Mouse (Mus musculus): ENCODE measurements around the gene Vamp1. TPM values are rescaled to one million over a fixed set of nuclear protein-coding genes. Genes with fewer than 3 reads are reported as not detected.

The Vamp1 gene
- polyA plus RNA-seq, 1 experiment from 2014 or later: 1.3 TPM

- H3K9ac ChIP-seq (ENCODE audit: low read length): no peak overlapping the region
- DNase-seq (ENCODE audit: low spot score, missing footprints): no peak
- no peak overlapping the region for H3K27ac ChIP-seq (ENCODE audit: low read depth, low read length)
- no peaks in the 10 kb centered on the region for H3K27me3 ChIP-seq (ENCODE audit: control insufficient read depth, insufficient read depth, low read length)
- no peaks in the 10 kb centered on the region for H3K36me3 ChIP-seq (ENCODE audit: control insufficient read depth, insufficient read depth, low read length)
- no peaks in the 10 kb centered on the region for H3K9me3 ChIP-seq (ENCODE audit: control insufficient read depth, low read length)
- no peak for ATAC-seq (ENCODE audit: low FRiP score)
- H3K4me1 ChIP-seq (ENCODE audit: control insufficient read depth, insufficient read depth, low read length): peaks cover 9% of the 10 kb centered on the region
- WGBS: 62% methylated on average over 7 of the region's 7 CpGs
- no peak overlapping the region for H3K4me2 ChIP-seq
- H3K4me3 ChIP-seq (ENCODE audit: low read depth, low read length): no peak overlapping the region
Measured at GRCm38 (mm10) chr6:125233816-125234519, 18.6 kb downstream of the Vamp1 start.

DNA sequence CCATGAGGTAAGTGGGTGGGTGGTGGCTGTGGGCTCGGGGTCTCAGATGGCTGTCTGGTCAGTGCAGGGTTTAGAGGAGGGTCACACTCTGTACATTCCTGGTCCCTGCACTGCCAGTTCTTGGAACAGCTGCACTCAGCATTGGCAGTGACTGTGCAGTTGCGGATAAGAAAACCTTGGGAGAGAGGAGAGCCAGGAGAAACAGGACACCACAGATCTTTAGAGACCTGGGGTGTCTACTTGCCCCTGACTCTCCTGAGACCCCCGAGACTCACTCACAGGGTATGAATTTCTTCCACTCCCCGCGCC, 19.1 kb downstream of the Vamp1 start:
- WGBS: 85% methylated on average over 5 of the region's 5 CpGs
- DNase-seq (ENCODE audit: low spot score, missing footprints): no peak

GRCm38 (mm10) chr6:125236341-125236740, 21.0 kb downstream of the Vamp1 start:
- peak; percentile 19 for DNase-seq (ENCODE audit: low spot score, missing footprints)
- H3K36me3 ChIP-seq (ENCODE audit: control insufficient read depth, insufficient read depth, low read length): no peaks in the 10 kb centered on the region
- no peak overlapping the region for H3K27ac ChIP-seq (ENCODE audit: low read depth, low read length)
- no peaks in the 10 kb centered on the region for H3K27me3 ChIP-seq (ENCODE audit: control insufficient read depth, insufficient read depth, low read length)
- no peak overlapping the region for H3K4me3 ChIP-seq (ENCODE audit: low read depth, low read length)
- 73% methylated on average over 6 of the region's 6 CpGs for WGBS
- no peaks in the 10 kb centered on the region for H3K9me3 ChIP-seq (ENCODE audit: control insufficient read depth, low read length)
- H3K4me1 ChIP-seq (ENCODE audit: control insufficient read depth, insufficient read depth, low read length): peaks cover 6% of the 10 kb centered on the region
- ATAC-seq (ENCODE audit: low FRiP score): no peak
- no peak overlapping the region for H3K9ac ChIP-seq (ENCODE audit: low read length)
- H3K4me2 ChIP-seq: no peak overlapping the region

More for the DNA sequence above, 19.1 kb downstream of the Vamp1 start:
- no peak overlapping the region for H3K9ac ChIP-seq (ENCODE audit: low read length)
- H3K4me3 ChIP-seq (ENCODE audit: low read depth, low read length): no peak overlapping the region
- H3K4me2 ChIP-seq: no peak overlapping the region
- no peak overlapping the region for H3K27ac ChIP-seq (ENCODE audit: low read depth, low read length)
- peaks cover 9% of the 10 kb centered on the region for H3K4me1 ChIP-seq (ENCODE audit: control insufficient read depth, insufficient read depth, low read length)
- no peaks in the 10 kb centered on the region for H3K9me3 ChIP-seq (ENCODE audit: control insufficient read depth, low read length)
- no peaks in the 10 kb centered on the region for H3K36me3 ChIP-seq (ENCODE audit: control insufficient read depth, insufficient read depth, low read length)
- H3K27me3 ChIP-seq (ENCODE audit: control insufficient read depth, insufficient read depth, low read length): no peaks in the 10 kb centered on the region
- no peak for ATAC-seq (ENCODE audit: low FRiP score)

GRCm38 (mm10) chr6:125236782-125237181, 21.4 kb downstream of the Vamp1 start, which contains the start of gene Cd27:
Gene Cd27 (minus strand): TSS chr6:125237010.
- H3K4me3 ChIP-seq (ENCODE audit: low read depth, low read length): no peak within 1 kb of the TSS
- DNase-seq (ENCODE audit: low spot score, missing footprints) (peak; percentile 75), ATAC-seq (ENCODE audit: low FRiP score) (no peak)
- H3K27ac ChIP-seq (ENCODE audit: low read depth, low read length): no peak within 1 kb of the TSS
- H3K27me3 ChIP-seq (ENCODE audit: control insufficient read depth, insufficient read depth, low read length): no peaks in the 10 kb centered on the region
- no peaks in the 10 kb centered on the region for H3K36me3 ChIP-seq (ENCODE audit: control insufficient read depth, insufficient read depth, low read length)
- 29% methylated on average over 6 of the region's 6 CpGs for WGBS
- H3K4me2 ChIP-seq: no peak within 1 kb of the TSS
- H3K9ac ChIP-seq (ENCODE audit: low read length): no peak within 1 kb of the TSS
- no peaks in the 10 kb centered on the region for H3K9me3 ChIP-seq (ENCODE audit: control insufficient read depth, low read length)
- H3K4me1 ChIP-seq (ENCODE audit: control insufficient read depth, insufficient read depth, low read length): peaks cover 1% of the 10 kb centered on the region

DNA sequence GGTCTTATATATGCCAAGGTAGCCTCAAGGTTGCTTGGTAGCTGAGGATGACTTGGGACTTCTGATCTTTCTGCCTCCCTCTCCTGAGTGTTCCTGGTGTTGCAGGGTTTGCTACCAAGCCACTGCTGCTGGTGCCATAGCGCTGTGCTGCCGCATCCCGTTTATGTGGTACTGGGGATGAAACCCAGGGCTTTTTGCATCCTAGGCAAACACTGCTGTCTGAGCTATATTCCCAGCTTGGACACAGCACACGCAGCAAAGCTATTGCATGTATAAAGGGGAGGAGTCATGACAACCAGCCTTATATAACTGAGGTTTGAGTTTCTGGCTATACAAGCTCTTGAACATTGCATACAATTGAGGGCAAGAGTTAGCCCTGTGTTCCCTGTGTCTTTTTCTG, 22.1 kb downstream of the Vamp1 start:
- H3K4me3 ChIP-seq (ENCODE audit: low read depth, low read length): no peak overlapping the region
- WGBS: 85% methylated on average over 4 of the region's 4 CpGs
- no peaks in the 10 kb centered on the region for H3K36me3 ChIP-seq (ENCODE audit: control insufficient read depth, insufficient read depth, low read length)
- H3K4me2 ChIP-seq: no peak overlapping the region
- H3K27me3 ChIP-seq (ENCODE audit: control insufficient read depth, insufficient read depth, low read length): no peaks in the 10 kb centered on the region
- no peak overlapping the region for H3K9ac ChIP-seq (ENCODE audit: low read length)
- no peaks in the 10 kb centered on the region for H3K9me3 ChIP-seq (ENCODE audit: control insufficient read depth, low read length)
- DNase-seq (ENCODE audit: low spot score, missing footprints): no peak
- no peak overlapping the region for H3K27ac ChIP-seq (ENCODE audit: low read depth, low read length)
- no peak for ATAC-seq (ENCODE audit: low FRiP score)
- H3K4me1 ChIP-seq (ENCODE audit: control insufficient read depth, insufficient read depth, low read length): no peaks in the 10 kb centered on the region

- Histone ChIP-seq H3K9me3 (ENCODE audit: control insufficient read depth, low read length) (no peaks in the 10 kb centered on the region), H3K27ac (ENCODE audit: low read depth, low read length) (no peak overlapping the region), H3K27me3 (ENCODE audit: control insufficient read depth, insufficient read depth, low read length) (no peaks in the 10 kb centered on the region), H3K4me2 (no peak overlapping the region), H3K36me3 (ENCODE audit: control insufficient read depth, insufficient read depth, low read length) (no peaks in the 10 kb centered on the region), H3K9ac (ENCODE audit: low read length) (no peak overlapping the region), H3K4me1 (ENCODE audit: control insufficient read depth, insufficient read depth, low read length) (no peaks in the 10 kb centered on the region), H3K4me3 (ENCODE audit: low read depth, low read length) (no peak overlapping the region)
- ATAC-seq (ENCODE audit: low FRiP score) (no peak), DNase-seq (ENCODE audit: low spot score, missing footprints) (no peak)
- 86% methylated on average over 6 of the region's 6 CpGs for WGBS
Measured at GRCm38 (mm10) chr6:125238396-125238795, 23.0 kb downstream of the Vamp1 start.

DNA sequence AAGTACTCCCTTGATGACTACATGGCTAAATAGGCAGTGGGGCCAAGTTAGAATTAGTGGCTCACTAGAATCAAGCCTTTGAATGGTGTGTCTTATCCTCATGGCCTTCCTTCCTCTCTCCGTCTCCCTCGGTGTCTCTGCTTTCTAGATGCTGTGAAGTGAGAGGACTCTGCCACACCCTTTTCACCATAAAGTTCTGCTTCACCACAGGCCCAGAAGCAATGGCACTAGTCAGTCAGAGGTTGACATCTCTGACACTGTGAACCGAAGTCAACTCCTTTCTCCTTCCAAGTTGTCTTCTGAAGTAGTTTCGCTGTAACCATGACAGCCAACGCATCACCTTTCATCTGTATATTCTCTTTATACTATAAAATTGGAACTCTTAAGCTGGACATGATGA, 24.2 kb downstream of the Vamp1 start:
- 94% methylated on average over 5 of the region's 5 CpGs for WGBS
- Histone ChIP-seq H3K9me3 (ENCODE audit: control insufficient read depth, low read length) (no peaks in the 10 kb centered on the region), H3K4me2 (no peak overlapping the region), H3K9ac (ENCODE audit: low read length) (no peak overlapping the region), H3K36me3 (ENCODE audit: control insufficient read depth, insufficient read depth, low read length) (no peaks in the 10 kb centered on the region), H3K27me3 (ENCODE audit: control insufficient read depth, insufficient read depth, low read length) (no peaks in the 10 kb centered on the region), H3K4me1 (ENCODE audit: control insufficient read depth, insufficient read depth, low read length) (no peaks in the 10 kb centered on the region), H3K4me3 (ENCODE audit: low read depth, low read length) (no peak overlapping the region), H3K27ac (ENCODE audit: low read depth, low read length) (no peak overlapping the region)
- ATAC-seq (ENCODE audit: low FRiP score): no peak
- no peak for DNase-seq (ENCODE audit: low spot score, missing footprints)

DNA sequence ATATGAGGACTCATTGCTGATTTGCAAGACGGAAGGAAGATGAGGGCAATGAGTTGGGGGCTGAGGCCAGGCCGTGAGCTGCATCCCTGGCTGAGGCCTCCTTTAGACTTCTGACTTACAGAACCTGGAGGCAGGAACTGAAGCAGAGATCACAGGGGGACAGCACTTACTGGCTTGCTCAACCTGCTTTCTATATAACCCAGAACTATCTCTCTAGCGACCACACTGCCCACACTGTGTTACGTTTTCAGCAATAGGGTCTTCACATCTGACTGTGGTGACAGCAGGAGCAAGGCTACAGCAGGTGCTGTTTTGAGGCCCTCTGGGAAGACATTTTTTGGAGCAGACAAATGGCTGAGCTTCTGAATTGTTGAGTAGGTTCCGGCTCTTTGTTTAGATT, 25.3 kb downstream of the Vamp1 start:
- Histone ChIP-seq H3K36me3 (ENCODE audit: control insufficient read depth, insufficient read depth, low read length) (no peaks in the 10 kb centered on the region), H3K4me2 (no peak overlapping the region), H3K4me1 (ENCODE audit: control insufficient read depth, insufficient read depth, low read length) (no peaks in the 10 kb centered on the region), H3K4me3 (ENCODE audit: low read depth, low read length) (no peak overlapping the region), H3K27me3 (ENCODE audit: control insufficient read depth, insufficient read depth, low read length) (no peaks in the 10 kb centered on the region), H3K27ac (ENCODE audit: low read depth, low read length) (no peak overlapping the region), H3K9ac (ENCODE audit: low read length) (no peak overlapping the region), H3K9me3 (ENCODE audit: control insufficient read depth, low read length) (no peaks in the 10 kb centered on the region)
- 86% methylated on average over 5 of the region's 5 CpGs for WGBS
- ATAC-seq (ENCODE audit: low FRiP score) (no peak), DNase-seq (ENCODE audit: low spot score, missing footprints) (peak; percentile 53)

DNA sequence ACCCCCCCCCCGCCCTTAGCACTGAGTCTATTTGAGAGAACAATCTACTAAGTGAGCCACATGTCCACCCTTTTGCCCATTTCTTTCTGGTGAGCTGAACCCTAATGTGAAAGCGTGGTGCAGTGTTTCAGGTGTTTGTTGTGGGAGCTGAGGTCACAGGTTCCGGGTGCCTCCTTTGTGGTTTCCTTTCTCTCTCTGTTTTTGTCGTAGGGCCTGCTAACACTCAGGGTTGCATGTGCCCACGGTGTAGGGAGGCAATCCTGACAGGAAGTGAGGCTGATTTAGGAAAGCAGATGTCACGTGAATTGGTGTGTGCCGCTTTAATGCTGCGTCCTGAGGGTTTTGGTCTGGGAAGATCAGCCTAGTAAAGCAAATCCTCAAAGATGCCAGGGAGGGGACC, 26.2 kb downstream of the Vamp1 start:
- no peak overlapping the region for H3K27ac ChIP-seq (ENCODE audit: low read depth, low read length)
- no peak overlapping the region for H3K4me3 ChIP-seq (ENCODE audit: low read depth, low read length)
- no peak overlapping the region for H3K9ac ChIP-seq (ENCODE audit: low read length)
- DNase-seq (ENCODE audit: low spot score, missing footprints) (peak; percentile 59), ATAC-seq (ENCODE audit: low FRiP score) (no peak)
- no peaks in the 10 kb centered on the region for H3K36me3 ChIP-seq (ENCODE audit: control insufficient read depth, insufficient read depth, low read length)
- H3K4me1 ChIP-seq (ENCODE audit: control insufficient read depth, insufficient read depth, low read length): no peaks in the 10 kb centered on the region
- WGBS: 78% methylated on average over 8 of the region's 8 CpGs
- H3K27me3 ChIP-seq (ENCODE audit: control insufficient read depth, insufficient read depth, low read length): no peaks in the 10 kb centered on the region
- H3K9me3 ChIP-seq (ENCODE audit: control insufficient read depth, low read length): no peaks in the 10 kb centered on the region
- no peak overlapping the region for H3K4me2 ChIP-seq

All from midbrain, embryonic 11.5 days (tissue).